10 mouse cellular contexts compared by ENCODE assay signal in genomic region chr1:73105856-73106463, GRCm38 (mm10).
A peak's percentile ranks its signal among the peaks of the same experiment; 100 is the strongest.
DNase-seq lines count a peak whose midpoint lies in the region; ATAC-seq lines count a peak whose summit lies in the region.
"Had no signal": no experiment of that assay in that cellular context is flagged by ENCODE, and none has a peak within 500 bp of the region (broad histone marks: within the 10 kb centered on the region; RNA-seq: fewer than 3 reads in every experiment).

No protein-coding gene starts in this region.

- H3K27me3 ChIP-seq in kidney, embryonic 15.5 days = no peaks in the 10 kb centered on the region
- no peaks in the 10 kb centered on the region for H3K27me3 ChIP-seq in heart, embryonic 10.5 days (ENCODE audit: insufficient read depth, poor library complexity, severe bottlenecking)
- H3K27me3 ChIP-seq: forebrain, embryonic 13.5 days; stomach, embryonic 15.5 days had no signal

- H3K4me2 ChIP-seq in kidney, embryonic 15.5 days = no peak overlapping the region
- H3K4me2 ChIP-seq: forebrain, embryonic 13.5 days; stomach, embryonic 15.5 days had no signal

- no peaks in the 10 kb centered on the region for H3K36me3 ChIP-seq in kidney, embryonic 15.5 days
- no peaks in the 10 kb centered on the region for H3K36me3 ChIP-seq in heart, embryonic 10.5 days
- H3K36me3 ChIP-seq: stomach, embryonic 15.5 days had no signal

- no peak overlapping the region for H3K27ac ChIP-seq in kidney, embryonic 15.5 days
- H3K27ac ChIP-seq in heart, embryonic 10.5 days = peak overlapping the region; percentile 25
- H3K27ac ChIP-seq: forebrain, embryonic 13.5 days; stomach, embryonic 15.5 days had no signal

- DNase-seq in kidney, adult 9 months = peak; percentile 21
- peak; percentile 62 to 70 for DNase-seq in gastrocnemius, adult 8-10 months (ENCODE audit: low spot score in 2 of 2)
- no peak for DNase-seq in heart, embryonic 10.5 days (ENCODE audit: low spot score)
- peak; percentile 37 for DNase-seq in lung, postnatal 25 days (ENCODE audit: low spot score)
- no peak for DNase-seq in right cerebral cortex, adult 18-20 months
- no peak for DNase-seq in thymus, postnatal 0 days (ENCODE audit: low spot score)

- 75% methylated on average over 4 of the region's 4 CpGs for WGBS in kidney, embryonic 15.5 days
- WGBS in heart, embryonic 10.5 days = 72% methylated on average over 4 of the region's 4 CpGs

- no peak overlapping the region for H3K4me3 ChIP-seq in kidney, embryonic 15.5 days (replicated peaks)
- H3K4me3 ChIP-seq in heart, embryonic 10.5 days = no peak overlapping the region
- H3K4me3 ChIP-seq: forebrain, embryonic 13.5 days; stomach, embryonic 15.5 days had no signal

- H3K4me1 ChIP-seq in kidney, embryonic 15.5 days = no peaks in the 10 kb centered on the region
- peaks cover 10% of the 10 kb centered on the region; the same call in 1 of the 2 replicates for H3K4me1 ChIP-seq in heart, embryonic 10.5 days
- H3K4me1 ChIP-seq: forebrain, embryonic 13.5 days; stomach, embryonic 15.5 days had no signal

- H3K9me3 ChIP-seq in kidney, embryonic 15.5 days (replicated peaks) = no peaks in the 10 kb centered on the region
- H3K9me3 ChIP-seq in heart, embryonic 10.5 days = no peaks in the 10 kb centered on the region
- H3K9me3 ChIP-seq: forebrain, embryonic 13.5 days; stomach, embryonic 15.5 days had no signal

- ATAC-seq in kidney, embryonic 15.5 days (replicated peaks; ENCODE audit: low FRiP score) = no peak
- ATAC-seq: forebrain, embryonic 13.5 days; midbrain, embryonic 16.5 days had no signal

- no peak overlapping the region for H3K9ac ChIP-seq in kidney, embryonic 15.5 days
- H3K9ac ChIP-seq: forebrain, embryonic 13.5 days; stomach, embryonic 15.5 days had no signal

Comparison
In these comparisons a context has a peak if more than half of its experiments do, and no peak if none do; other contexts are left out.
1. DNase-seq: peak in kidney, adult 9 months (single experiment), gastrocnemius, adult 8-10 months (2 of 2) and lung, postnatal 25 days (single experiment); none in heart, embryonic 10.5 days (single experiment), right cerebral cortex, adult 18-20 months (single experiment) and thymus, postnatal 0 days (single experiment).